Mouse (Mus musculus): ENCODE measurements at regions not wholly inside any gene's neighbourhood (a gene's known extent, or its start where the extent isn't known, plus 50 kb on each side); places are given as distances from the start of the nearest gene placed in this dataset.

GRCm38 (mm10) chr1:89010170-89010569 is 60.0 kb upstream of the Sh3bp4 start:
- TF ChIP-seq CTCF (conservative IDR thresholded peaks at IDR 0.05; ENCODE audit: low read length) (no peak), NANOG (IDR thresholded peaks at IDR 0.05; ENCODE audit: borderline replicate concordance, low read length) (no peak), POU5F1 (IDR thresholded peaks at IDR 0.05; ENCODE audit: borderline replicate concordance, low read length) (no peak)
- peaks cover 9% of the 10 kb centered on the region for H3K4me1 ChIP-seq (replicated peaks; ENCODE audit: low read depth, low read length)
- no peak overlapping the region for H3K4me3 ChIP-seq (replicated peaks; ENCODE audit: low read length)
- no peaks in the 10 kb centered on the region for H3K9me3 ChIP-seq (ENCODE audit: low read length)
- peaks cover 11% of the 10 kb centered on the region; the same call in 1 of the 2 replicates for H3K27me3 ChIP-seq (ENCODE audit: insufficient read depth, low read length)
- no peaks in the 10 kb centered on the region for H3K36me3 ChIP-seq (ENCODE audit: insufficient read depth, low read length)

- peaks cover 22% of the 10 kb centered on the region for H3K4me1 ChIP-seq (replicated peaks; ENCODE audit: low read depth, low read length)
- no peaks in the 10 kb centered on the region for H3K9me3 ChIP-seq (ENCODE audit: low read length)
- H3K27me3 ChIP-seq (ENCODE audit: insufficient read depth, low read length) = peaks cover 11% of the 10 kb centered on the region; the same call in 1 of the 2 replicates
- TF ChIP-seq CTCF (conservative IDR thresholded peaks at IDR 0.05; ENCODE audit: low read length) (no peak), POU5F1 (IDR thresholded peaks at IDR 0.05; ENCODE audit: borderline replicate concordance, low read length) (no peak), NANOG (IDR thresholded peaks at IDR 0.05; ENCODE audit: borderline replicate concordance, low read length) (no peak)
- no peaks in the 10 kb centered on the region for H3K36me3 ChIP-seq (ENCODE audit: insufficient read depth, low read length)
- H3K4me3 ChIP-seq (replicated peaks; ENCODE audit: low read length) = no peak overlapping the region
Observed at GRCm38 (mm10) chr1:89011454-89011853, 58.8 kb upstream of the Sh3bp4 start.

GRCm38 (mm10) chr1:89015385-89015784 is 54.8 kb upstream of the Sh3bp4 start:
- peak overlapping the region; percentile 13; the same call in 1 of the 2 replicates for H3K4me3 ChIP-seq (replicated peaks; ENCODE audit: low read length)
- H3K27me3 ChIP-seq (ENCODE audit: insufficient read depth, low read length) = peaks cover 15% of the 10 kb centered on the region; the same call in 1 of the 2 replicates
- TF ChIP-seq POU5F1 (IDR thresholded peaks at IDR 0.05; ENCODE audit: borderline replicate concordance, low read length) = no peak
- TF ChIP-seq CTCF (conservative IDR thresholded peaks at IDR 0.05; ENCODE audit: low read length) = no peak
- no peak for TF ChIP-seq NANOG (IDR thresholded peaks at IDR 0.05; ENCODE audit: borderline replicate concordance, low read length)
- H3K4me1 ChIP-seq (replicated peaks; ENCODE audit: low read depth, low read length) = peaks cover 23% of the 10 kb centered on the region
- no peaks in the 10 kb centered on the region for H3K36me3 ChIP-seq (ENCODE audit: insufficient read depth, low read length)
- no peaks in the 10 kb centered on the region for H3K9me3 ChIP-seq (ENCODE audit: low read length)

- Histone ChIP-seq H3K9me3 (ENCODE audit: low read length) (no peaks in the 10 kb centered on the region), H3K4me3 (replicated peaks; ENCODE audit: low read length) (peak overlapping the region; percentile 13; the same call in 1 of the 2 replicates), H3K4me1 (replicated peaks; ENCODE audit: low read depth, low read length) (peaks cover 23% of the 10 kb centered on the region), H3K27me3 (ENCODE audit: insufficient read depth, low read length) (peaks cover 15% of the 10 kb centered on the region; the same call in 1 of the 2 replicates), H3K36me3 (ENCODE audit: insufficient read depth, low read length) (no peaks in the 10 kb centered on the region)
- TF ChIP-seq POU5F1 (IDR thresholded peaks at IDR 0.05; ENCODE audit: borderline replicate concordance, low read length) = no peak
Observed at GRCm38 (mm10) chr1:89015845-89016244, 54.4 kb upstream of the Sh3bp4 start.

- Histone ChIP-seq H3K27me3 (ENCODE audit: insufficient read depth, low read length) (peaks cover 5% of the 10 kb centered on the region; the same call in 1 of the 2 replicates), H3K4me3 (replicated peaks; ENCODE audit: low read length) (no peak overlapping the region), H3K36me3 (ENCODE audit: insufficient read depth, low read length) (no peaks in the 10 kb centered on the region), H3K9me3 (ENCODE audit: low read length) (no peaks in the 10 kb centered on the region), H3K4me1 (replicated peaks; ENCODE audit: low read depth, low read length) (peaks cover 33% of the 10 kb centered on the region)
- TF ChIP-seq POU5F1 (IDR thresholded peaks at IDR 0.05; ENCODE audit: borderline replicate concordance, low read length) (no peak), CTCF (conservative IDR thresholded peaks at IDR 0.05; ENCODE audit: low read length) (no peak), NANOG (IDR thresholded peaks at IDR 0.05; ENCODE audit: borderline replicate concordance, low read length) (no peak)
Observed at GRCm38 (mm10) chr1:89019778-89020373, 50.3 kb upstream of the Sh3bp4 start.

All from E14TG2a.4 (cell line).